Mouse (Mus musculus) spleen, adult 2 months (tissue): ENCODE data around the gene A3galt2.

Experiments
- CTCF ChIP-seq: fragments of 200-500 bp; IDR thresholded peaks from 2 replicates; pipeline ENCODE4 v1.5.1; 2011; ENCODE audit warnings: mild to moderate bottlenecking, inconsistent platforms; ENCODE audit not compliant: insufficient read depth, insufficient read length, insufficient replicate concordance; ENCODE audit errors: extremely low read depth
- POLR2A ChIP-seq: fragments of 200-500 bp; IDR thresholded peaks from 2 replicates; pipeline ENCODE4 v1.6.1; 2011; ENCODE audit warnings: low read depth, low read length, inconsistent platforms

DNA sequence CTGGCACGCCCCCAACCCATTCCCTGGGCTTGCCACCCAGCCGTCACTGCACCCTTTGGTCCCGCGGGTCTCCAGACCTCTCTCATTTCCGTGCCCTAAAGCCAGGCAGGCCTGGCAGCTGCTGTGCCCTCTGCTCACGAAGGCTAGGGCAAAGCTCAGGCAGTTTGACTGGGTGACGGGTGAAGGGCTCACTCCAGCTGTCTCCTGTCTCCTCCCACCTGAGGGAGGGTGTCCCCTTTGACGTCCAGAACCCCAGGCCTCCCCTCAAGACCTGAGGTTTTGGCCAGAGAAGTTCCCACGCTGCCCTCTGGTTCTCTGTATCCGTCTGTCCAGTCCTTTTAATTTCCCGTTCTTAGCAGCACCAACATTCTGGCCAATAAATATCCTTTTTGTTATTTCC lies 18.7 kb downstream of the A3galt2 start:
- TF ChIP-seq POLR2A (no peak), CTCF (no peak)
